Mouse (Mus musculus) yolk sac, embryonic 10.5 days (tissue): ENCODE measurements around the gene Nfu1.
A peak's percentile ranks its signal among the peaks of the same experiment; 100 is the strongest.
"Not testable (repeated sequence)": the region's sequence is repeated elsewhere in the genome, so short reads cannot be mapped to it uniquely, and the experiment has no call there.

Experiments used
- DNase-seq: peaks from one replicate; pipeline ENCODE4 v3.0.0-alpha.2; 2017; ENCODE audit warnings: low spot score

Nfu1 gene

DNA sequence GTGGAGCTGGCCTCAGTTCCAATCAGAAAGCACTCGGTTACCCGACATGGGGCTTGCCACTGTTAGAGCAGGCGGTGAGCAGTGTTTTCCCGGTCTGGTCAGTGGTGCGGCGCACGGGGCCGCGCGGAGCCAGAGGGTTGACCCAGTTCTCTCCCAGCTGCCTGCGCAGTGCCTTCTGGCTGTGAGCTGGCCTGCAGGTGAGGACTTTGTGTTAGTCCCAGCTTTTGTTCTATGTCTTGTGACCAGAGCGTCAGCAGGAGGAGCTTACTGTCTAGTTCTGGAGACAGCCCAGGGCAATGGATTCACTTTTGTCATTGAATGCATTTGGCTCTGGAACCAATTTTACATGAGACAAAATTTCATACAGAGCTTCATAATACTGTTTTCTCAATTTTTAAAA lies 12.8 kb downstream of the Nfu1 start:
- no peak for DNase-seq

DNA sequence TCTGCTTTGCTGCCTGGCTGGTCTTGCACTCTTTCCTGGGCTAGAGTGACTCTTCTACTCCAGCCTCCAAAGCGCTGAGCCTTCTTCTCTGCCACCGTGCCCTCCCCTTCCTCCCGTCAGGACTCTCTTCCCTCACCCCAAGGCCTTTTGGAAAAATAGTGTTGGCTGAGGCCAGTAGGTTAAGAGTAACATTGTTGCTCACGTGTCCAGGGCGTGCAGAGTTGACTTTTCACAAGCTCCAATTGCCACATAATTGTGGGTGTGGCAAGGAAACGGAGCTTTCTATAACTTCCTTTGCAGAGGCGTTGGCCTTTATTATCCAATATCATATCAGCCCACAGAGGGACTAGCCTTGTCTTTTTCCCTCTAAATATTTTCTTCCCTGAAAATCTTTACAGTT lies 17.9 kb downstream of the Nfu1 start:
- no peak for DNase-seq

GRCm38 (mm10) chr6:87028881-87029280 lies 19.8 kb downstream of the Nfu1 start:
- DNase-seq: no peak

DNA sequence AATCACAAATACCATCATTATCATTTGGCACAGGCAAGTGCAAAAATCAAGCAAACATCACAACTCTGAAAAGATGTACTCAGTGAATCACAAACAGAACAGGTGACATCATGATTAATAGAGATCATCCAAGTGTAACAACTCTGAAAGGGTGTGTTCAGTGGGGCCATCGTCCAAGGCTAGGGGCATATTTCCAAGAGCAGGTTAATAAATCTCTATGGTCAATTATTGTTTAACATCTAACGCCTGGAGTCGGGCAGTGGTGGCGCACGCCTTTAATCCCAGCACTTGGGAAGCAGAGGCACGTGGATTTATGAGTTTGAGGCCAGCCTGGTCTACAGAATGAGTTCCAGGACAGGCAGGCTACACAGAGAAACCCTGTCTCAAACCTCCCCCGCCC lies 22.3 kb downstream of the Nfu1 start:
- peak; percentile 21 for DNase-seq

DNA sequence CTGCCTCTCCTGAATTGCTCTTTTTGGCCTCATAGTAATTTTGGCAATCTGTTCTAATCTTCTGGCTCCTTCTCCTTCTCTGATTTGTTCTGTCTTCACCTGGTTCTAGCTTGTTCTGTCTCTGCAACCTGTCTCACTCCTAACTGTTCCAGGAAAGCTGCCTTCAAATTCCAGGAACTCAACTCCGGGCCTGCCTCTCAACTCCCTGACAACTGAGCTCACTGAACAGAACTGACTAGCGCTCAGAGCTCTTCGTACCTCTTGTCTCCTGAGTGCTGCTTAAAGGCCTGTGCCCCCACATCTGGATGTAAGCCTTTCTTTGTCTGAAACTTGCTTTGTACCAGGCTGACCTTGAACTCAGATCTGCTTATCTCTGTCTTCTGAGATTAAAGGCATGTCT lies 23.4 kb downstream of the Nfu1 start:
- peak; percentile 61 for DNase-seq

DNA sequence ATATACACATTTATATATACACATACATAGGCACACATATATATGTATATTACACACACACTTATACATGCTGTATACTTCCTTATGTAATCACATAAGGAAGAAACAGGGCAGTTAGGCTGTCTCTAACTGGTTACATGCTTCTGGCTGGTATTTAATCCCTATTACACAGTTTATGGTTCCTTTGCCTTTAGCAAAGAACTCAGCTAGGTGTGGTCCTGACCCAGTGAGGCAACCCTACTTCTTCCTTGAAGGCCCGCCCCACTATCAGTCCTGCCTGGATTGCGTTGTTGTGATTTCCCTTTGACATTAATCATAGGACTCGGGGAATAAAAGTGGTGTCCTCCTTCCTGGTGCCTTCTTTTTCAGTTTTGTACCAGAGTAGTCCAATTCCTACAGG lies 25.4 kb downstream of the Nfu1 start:
- no peak for DNase-seq

- no peak for DNase-seq
These were observed 29.0 kb downstream of the Nfu1 start for GRCm38 (mm10) chr6:87037826-87038620.

DNA sequence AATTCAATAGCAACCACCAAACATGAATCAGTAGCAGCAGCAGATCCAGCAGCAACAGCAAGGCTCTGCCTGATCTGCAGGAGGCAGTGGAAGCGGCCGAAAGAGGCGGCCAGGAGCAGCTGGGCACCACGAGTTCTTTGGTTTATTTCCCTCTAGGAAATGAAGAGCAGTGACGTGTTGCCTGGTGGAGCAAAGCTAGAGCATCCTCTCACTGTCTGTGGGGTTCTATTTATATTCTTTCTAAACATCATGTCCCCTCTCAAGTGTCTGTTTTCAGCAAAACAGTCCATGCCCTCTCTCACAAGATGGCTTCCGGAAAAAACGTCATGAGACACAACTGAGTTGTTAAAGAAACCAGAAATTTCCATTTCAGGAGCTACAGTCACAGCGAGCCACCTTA lies 30.1 kb downstream of the Nfu1 start:
- no peak for DNase-seq

DNA sequence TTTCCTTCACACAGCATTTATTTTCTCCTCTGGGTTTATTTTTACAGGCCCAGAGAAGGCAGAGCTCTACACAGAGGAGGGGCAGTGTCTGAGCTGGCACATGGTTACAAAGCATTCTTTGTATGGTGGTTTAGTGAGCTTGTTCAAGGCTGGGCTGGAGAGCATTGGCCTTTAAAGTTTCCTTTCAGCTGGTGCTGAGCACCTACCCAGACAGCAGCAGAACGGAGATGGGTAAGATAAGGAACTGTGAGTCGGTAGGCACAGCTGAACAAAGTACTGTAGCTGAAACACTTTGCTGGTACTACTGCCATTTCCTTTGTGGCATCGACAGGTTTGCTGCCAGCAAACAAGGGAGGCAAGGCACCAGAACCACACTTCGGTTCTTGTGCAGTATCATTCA lies 31.9 kb downstream of the Nfu1 start:
- DNase-seq: no peak

- no peak for DNase-seq
These were observed 32.4 kb downstream of the Nfu1 start for GRCm38 (mm10) chr6:87041431-87041830.

GRCm38 (mm10) chr6:87042004-87042336 lies 32.9 kb downstream of the Nfu1 start:
- no peak for DNase-seq

GRCm38 (mm10) chr6:87042337-87043130 lies 33.5 kb downstream of the Nfu1 start, which contains the start of gene Gfpt1:
TSS of gene Gfpt1 (plus strand) at chr6:87042846.
- peak; percentile 95 for DNase-seq

GRCm38 (mm10) chr6:87043131-87043516 lies 34.1 kb downstream of the Nfu1 start:
- no peak for DNase-seq

DNA sequence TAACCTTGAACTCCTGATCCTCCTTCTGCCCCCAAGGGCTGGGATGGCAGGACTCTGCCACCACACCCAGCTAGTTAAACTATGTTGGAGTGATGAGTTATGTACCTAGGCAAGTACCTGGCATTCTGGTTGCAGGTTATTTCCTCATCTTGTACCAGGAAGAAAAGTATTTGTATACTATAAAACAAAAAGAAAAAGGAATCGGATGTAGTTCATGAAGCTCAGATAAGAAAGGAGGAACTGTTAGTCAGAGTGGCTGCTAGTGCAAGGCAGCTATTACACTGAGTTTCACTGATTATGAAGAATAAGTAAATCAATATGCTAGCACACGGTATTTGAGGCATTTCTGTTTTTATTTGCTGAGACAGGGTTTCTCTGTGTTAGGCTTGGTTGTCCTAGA lies 35.9 kb downstream of the Nfu1 start:
- DNase-seq: no peak

DNA sequence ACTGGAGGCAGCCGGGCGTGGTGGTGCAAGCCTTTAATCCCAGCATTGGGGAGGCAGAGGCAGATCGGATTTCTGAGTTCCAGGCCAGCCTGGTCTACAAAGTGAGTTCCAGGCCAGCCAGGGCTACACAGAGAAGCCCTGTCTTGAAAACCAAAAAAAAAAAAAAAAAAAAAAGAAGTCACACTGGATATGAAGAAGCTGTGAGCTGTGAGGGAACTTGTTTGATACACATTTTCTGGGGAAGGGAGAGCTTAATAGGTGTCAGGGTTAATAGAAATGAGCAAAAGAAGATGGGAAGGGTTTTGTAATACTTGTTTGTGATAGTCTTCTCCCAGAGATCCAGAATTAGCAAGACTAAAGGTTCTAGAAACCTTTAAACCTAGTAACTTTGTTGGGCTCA lies 36.5 kb downstream of the Nfu1 start:
- DNase-seq: no peak

GRCm38 (mm10) chr6:87048712-87049111 lies 39.7 kb downstream of the Nfu1 start:
- not testable (repeated sequence) for DNase-seq

DNA sequence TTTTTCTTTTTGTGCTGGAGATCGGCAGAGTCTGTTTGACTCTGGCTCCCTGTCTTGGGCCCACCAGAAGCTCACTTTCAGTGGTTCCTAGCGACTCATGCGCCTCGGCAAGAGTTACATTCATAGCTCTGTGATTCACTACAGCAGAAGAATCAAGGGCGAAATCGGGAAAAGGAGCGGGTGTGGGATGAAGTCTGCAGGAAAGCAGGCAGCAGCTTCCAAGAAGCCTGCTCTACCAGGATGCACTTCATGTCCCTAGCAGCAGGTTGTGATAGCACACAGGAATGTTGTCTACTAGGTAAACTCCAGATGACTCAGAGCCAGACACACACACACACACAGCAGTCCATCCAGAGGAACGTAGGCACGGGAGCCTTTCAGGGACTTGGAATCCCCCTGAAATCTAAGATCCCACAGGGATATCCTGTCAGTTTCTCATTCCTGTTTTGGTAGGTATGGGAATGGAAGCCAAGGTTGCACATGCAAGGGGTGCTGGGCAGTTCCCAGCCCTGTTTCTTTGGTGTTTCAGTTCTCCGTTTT lies 42.9 kb downstream of the Nfu1 start:
- no peak for DNase-seq

DNA sequence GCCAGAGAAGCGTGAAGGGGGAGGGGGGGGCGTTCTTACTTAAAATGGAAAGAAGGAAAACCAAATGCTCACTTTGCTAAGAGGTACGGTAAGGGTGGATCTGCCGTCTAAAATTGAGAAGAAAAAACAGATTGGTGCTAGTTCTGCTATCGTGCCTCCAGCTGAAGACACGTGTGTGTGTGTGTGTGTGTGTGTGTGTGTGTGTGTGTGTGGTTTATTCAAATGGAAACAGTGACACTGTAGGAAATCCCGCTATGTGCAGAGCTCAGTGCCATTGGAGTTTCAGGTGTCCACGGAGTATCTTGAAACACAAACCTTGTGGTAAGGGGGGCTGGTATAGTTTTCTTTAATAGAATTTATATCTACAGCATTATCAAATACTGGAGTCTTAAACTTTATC lies 45.2 kb downstream of the Nfu1 start:
- DNase-seq: no peak

- DNase-seq: no peak
These were observed 50.7 kb downstream of the Nfu1 start for GRCm38 (mm10) chr6:87059754-87060153.

DNA sequence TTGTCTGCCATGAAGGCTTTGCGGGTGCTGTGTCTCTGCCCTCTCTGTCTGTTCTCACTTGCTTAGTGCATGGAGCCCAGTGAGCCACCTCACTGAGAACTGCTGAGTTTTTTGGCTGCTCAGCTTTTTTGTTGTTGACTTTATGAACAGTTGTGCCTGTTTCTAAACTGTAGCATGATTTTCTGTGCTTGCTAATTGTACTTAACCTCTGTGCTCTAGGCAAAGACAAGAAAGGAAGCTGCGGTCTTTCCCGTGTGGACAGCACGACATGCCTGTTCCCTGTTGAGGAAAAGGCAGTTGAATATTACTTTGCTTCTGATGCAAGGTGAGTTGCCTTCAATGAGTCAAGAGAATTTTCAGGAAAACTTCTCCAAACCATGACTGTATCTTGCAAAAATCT lies 54.5 kb downstream of the Nfu1 start:
- DNase-seq: no peak

- DNase-seq: no peak
These were observed 59.2 kb downstream of the Nfu1 start for GRCm38 (mm10) chr6:87068209-87068608.

- DNase-seq: peak; percentile 52
These were observed 60.3 kb downstream of the Nfu1 start for GRCm38 (mm10) chr6:87069195-87069900.

- peak; percentile 53 for DNase-seq
These were observed 61.6 kb downstream of the Nfu1 start for GRCm38 (mm10) chr6:87070641-87071040.
